Mouse (Mus musculus): Measurements from ENCODE around the gene Olfr1126.
"Not testable (repeated sequence)": the region's sequence is repeated elsewhere in the genome, so short reads cannot be mapped to it uniquely, and the experiment has no call there.

Olfr1126 gene

GRCm38 (mm10) chr2:87453662-87454061 is at the start of gene Olfr1126:
Gene Olfr1126, plus strand, starts transcription at chr2:87453962.
- no peak for DNase-seq

- DNase-seq: no peak
Observed at GRCm38 (mm10) chr2:87416335-87416734, 37.4 kb upstream of the Olfr1126 start, which contains the start of gene Olfr1123. Gene Olfr1123, plus strand, starts transcription at chr2:87416635.

GRCm38 (mm10) chr2:87429975-87430374 is 23.8 kb upstream of the Olfr1126 start, which contains the start of gene Olfr1124:
Gene Olfr1124, plus strand, starts transcription at chr2:87430275.
- DNase-seq: no peak

GRCm38 (mm10) chr2:87437731-87438130 is 16.0 kb upstream of the Olfr1126 start:
- DNase-seq: no peak

- DNase-seq: no peak
Observed at GRCm38 (mm10) chr2:87461769-87462168, 8.0 kb downstream of the Olfr1126 start.

- peak; percentile 5 for DNase-seq
Observed at GRCm38 (mm10) chr2:87480207-87480606, 26.4 kb downstream of the Olfr1126 start.

- DNase-seq: no peak
Observed at GRCm38 (mm10) chr2:87481158-87481557, 27.4 kb downstream of the Olfr1126 start.

- DNase-seq: no peak
Observed at GRCm38 (mm10) chr2:87482276-87482675, 28.5 kb downstream of the Olfr1126 start.

GRCm38 (mm10) chr2:87496993-87497392 is 43.2 kb downstream of the Olfr1126 start, which contains the start of gene Pramel7:
Gene Pramel7, minus strand, starts transcription at chr2:87497093.
- not testable (repeated sequence) for DNase-seq

- no peak for DNase-seq
Observed at GRCm38 (mm10) chr2:87506265-87506664, 52.5 kb downstream of the Olfr1126 start, which contains the start of gene Pramel6. Gene Pramel6, plus strand, starts transcription at chr2:87506565.

Measured in kidney, adult 9 months (tissue).